Mouse (Mus musculus) erythroblast, embryonic 14.5 days (primary cell): ENCODE results near the gene H2-DMa.

Experiments used
- GATA1 ChIP-seq: IDR thresholded peaks from 2 replicates; pipeline ENCODE4 v1.6.1; 2012; ENCODE audit warnings: low read length, inconsistent platforms, mixed read lengths
- TAL1 ChIP-seq: IDR thresholded peaks from 3 replicates; pipeline ENCODE4 v1.6.1; 2012; ENCODE audit warnings: low read length, inconsistent platforms, mixed read lengths

- TF ChIP-seq TAL1 (no peak), GATA1 (no peak)
Observed at GRCm38 (mm10) chr17:34138655-34139054, 19.3 kb downstream of the H2-DMa start.
